21 mouse cellular contexts compared by ENCODE assay signal in the genomic region with DNA sequence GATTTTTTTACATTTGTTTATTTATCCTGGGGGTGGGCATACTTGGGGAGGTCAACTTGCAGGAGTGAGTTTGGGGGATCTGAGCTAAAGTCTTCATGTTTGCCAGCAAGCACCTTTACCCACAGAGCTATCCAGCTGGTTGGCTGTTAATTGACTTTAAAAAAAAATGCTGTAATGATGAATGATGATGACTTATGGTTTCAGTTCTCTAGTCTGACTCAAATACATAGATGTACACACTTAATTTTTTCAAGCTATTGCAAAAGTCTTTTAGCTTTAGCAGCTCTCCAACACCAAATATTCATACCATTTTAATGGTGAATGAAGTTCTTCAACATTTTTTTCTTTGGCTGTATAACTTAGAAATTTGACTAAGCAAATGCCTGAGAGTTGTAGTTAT. TPM values are rescaled to one million over a fixed set of nuclear protein-coding genes. Genes with fewer than 3 reads are reported as not detected.
DNase-seq lines count a peak whose midpoint lies in the region; ATAC-seq and TF ChIP-seq lines count a peak whose summit lies in the region.
"Had no signal": no experiment of that assay in that cellular context is flagged by ENCODE, and none has a peak within 500 bp of the region (broad histone marks: within the 10 kb centered on the region; RNA-seq: fewer than 3 reads in every experiment).

No protein-coding gene starts in this region.

- dilution Hi-C loops in CH12.LX (cut with MboI; ENCODE audit: extremely low pct_ligation_motif_present, extremely low pct_unique_long_range_greater_than_20kb, low sequenced_read_pairs), result no loop called here

- no peak overlapping the region for H3K4me2 ChIP-seq in CH12.LX (ENCODE audit: insufficient read depth, low read depth, poor library complexity, severe bottlenecking)
- H3K4me2 ChIP-seq in hindbrain, embryonic 12.5 days (replicated peaks), result no peak overlapping the region
- H3K4me2 ChIP-seq: forebrain, embryonic 13.5 days; heart, embryonic 15.5 days; hindbrain, embryonic 14.5 days had no signal

- TF ChIP-seq POLR2A in CH12.LX (IDR thresholded peaks at IDR 0.05; ENCODE audit: low read depth, low read length), result no peak

- peaks cover 2 to 38% of the 10 kb centered on the region in 2 experiments for H3K4me1 ChIP-seq in CH12.LX (ENCODE audit: control insufficient read depth in 1 of 2, insufficient read depth in 2 of 2)
- H3K4me1 ChIP-seq in hindbrain, embryonic 12.5 days, result no peaks in the 10 kb centered on the region
- H3K4me1 ChIP-seq: embryonic facial prominence, embryonic 10.5 days; forebrain, embryonic 13.5 days had no signal

- peak; percentile 95 for ATAC-seq in granulocyte monocyte progenitor cell, adult 5-6 weeks (replicated peaks; ENCODE audit: poor library complexity, severe bottlenecking)
- peak; percentile 79 for ATAC-seq in megakaryocyte, adult 5-6 weeks (ENCODE audit: poor library complexity, severe bottlenecking)
- ATAC-seq in hindbrain, embryonic 12.5 days (ENCODE audit: low FRiP score), result no peak
- ATAC-seq: forebrain, embryonic 13.5 days; intestine, postnatal 0 days; Patski had no signal

- H3K27me3 ChIP-seq in CH12.LX (replicated peaks), result no peaks in the 10 kb centered on the region
- H3K27me3 ChIP-seq in hindbrain, embryonic 12.5 days, result no peaks in the 10 kb centered on the region
- H3K27me3 ChIP-seq: forebrain, embryonic 13.5 days; heart, embryonic 15.5 days; Patski had no signal

- no peak for TF ChIP-seq CTCF in CH12.LX (conservative IDR thresholded peaks at IDR 0.05 in 1 of 2, IDR thresholded peaks at IDR 0.05 in 1 of 2; ENCODE audit: low read depth in 2 of 2, low read length in 2 of 2)

- TF ChIP-seq RAD21 in CH12.LX (IDR thresholded peaks at IDR 0.05; ENCODE audit: low read depth, low read length), result no peak

- H3K9me3 ChIP-seq in CH12.LX (replicated peaks; ENCODE audit: low read length), result no peaks in the 10 kb centered on the region
- no peaks in the 10 kb centered on the region for H3K9me3 ChIP-seq in hindbrain, embryonic 12.5 days (replicated peaks)
- H3K9me3 ChIP-seq: embryonic facial prominence, embryonic 10.5 days; forebrain, embryonic 13.5 days; heart, embryonic 15.5 days had no signal

- H3K36me3 ChIP-seq in CH12.LX (replicated peaks in 1 of 2; ENCODE audit: control insufficient read depth in 1 of 2, insufficient read depth in 1 of 2, low read length in 1 of 2), result peaks cover 4 to 13% of the 10 kb centered on the region in 2 experiments
- H3K36me3 ChIP-seq in hindbrain, embryonic 12.5 days, result peaks cover 6% of the 10 kb centered on the region

- H3K27ac ChIP-seq in CH12.LX (ENCODE audit: insufficient read depth, low read depth), result no peak overlapping the region
- no peak overlapping the region for H3K27ac ChIP-seq in hindbrain, embryonic 12.5 days
- H3K27ac ChIP-seq: embryonic facial prominence, embryonic 10.5 days; forebrain, embryonic 13.5 days; heart, embryonic 15.5 days; hindbrain, embryonic 14.5 days had no signal

- peaks cover 48% of the 10 kb centered on the region for H3K79me2 ChIP-seq in CH12.LX (replicated peaks; ENCODE audit: control insufficient read depth, extremely low read depth, insufficient read depth, poor library complexity, severe bottlenecking)

- in situ Hi-C loops in CH12.LX (cut with MboI; ENCODE audit: low pct_ligation_motif_present, low pct_unique_long_range_greater_than_20kb, low sequenced_read_pairs), result no loop called here

- no peak overlapping the region for H3K4me3 ChIP-seq in CH12.LX (replicated peaks in 1 of 3; ENCODE audit: low read depth in 2 of 3, low read length in 2 of 3, poor library complexity in 1 of 3)
- no peak overlapping the region for H3K4me3 ChIP-seq in hindbrain, embryonic 12.5 days
- H3K4me3 ChIP-seq: embryonic facial prominence, embryonic 10.5 days; forebrain, embryonic 13.5 days; heart, embryonic 15.5 days had no signal

- DNase-seq in CH12.LX (ENCODE audit: extremely low read depth), result peak; percentile 24
- no peak for DNase-seq in retina, postnatal 1 day
- DNase-seq in layer of hippocampus, adult 9-11 months, result no peak
- no peak for DNase-seq in urinary bladder, postnatal 25 days (ENCODE audit: low spot score)
- DNase-seq: adrenal gland, adult 2 months; adrenal gland, postnatal 25 days; B cell, adult 2 months; cerebellum, adult 18-20 months; cerebellum, adult 9-11 months; cerebellum, postnatal 36 days; gastrocnemius, postnatal 25 days; heart, postnatal 14 days had no signal

- TF ChIP-seq EP300 in CH12.LX (IDR thresholded peaks at IDR 0.05; ENCODE audit: low read length), result peak; percentile 71

- H3K9ac ChIP-seq in CH12.LX (ENCODE audit: insufficient read depth, low read depth), result no peak overlapping the region
- H3K9ac ChIP-seq in hindbrain, embryonic 12.5 days, result no peak overlapping the region
- H3K9ac ChIP-seq: forebrain, embryonic 13.5 days; heart, embryonic 15.5 days; hindbrain, embryonic 14.5 days had no signal

TF ChIP-seq in CH12.LX, 34 proteins besides CTCF, POLR2A, EP300 and RAD21:
- no peak for TF ChIP-seq GABPA (IDR thresholded peaks at IDR 0.05; ENCODE audit: insufficient replicate concordance, low read depth, low read length)
- TF ChIP-seq JUND (conservative IDR thresholded peaks at IDR 0.05; ENCODE audit: low read depth, low read length), result peak; percentile 53; the same call in 1 of the 2 replicates
- no peak for TF ChIP-seq HCFC1 (IDR thresholded peaks at IDR 0.05; ENCODE audit: low read depth, low read length)
- peak; percentile 87 for TF ChIP-seq ZNF384 (IDR thresholded peaks at IDR 0.05; ENCODE audit: low read depth, low read length)

RNA-seq across cellular contexts. Expression of a gene that starts 8.7 kb away (rescaled TPM):
- total RNA-seq in CH12.LX (2012; rRNA removed), result 77.9 and 95.6 TPM in 2 replicates
- total RNA-seq in CH12.LX (2014; rRNA removed), result 288 and 331 TPM in 2 replicates
- polyA plus RNA-seq in CH12.LX (2012; ENCODE audit: insufficient read length, low read depth), result 161 and 170 TPM in 2 replicates
- 128 and 131 TPM in 2 replicates for total RNA-seq in granulocyte monocyte progenitor cell, adult 5-6 weeks (2014; fragmentation: Nextera tagmentation)
- 283 and 309 TPM in 2 replicates for total RNA-seq in granulocyte monocyte progenitor cell, adult 5-6 weeks (2017)
- total RNA-seq in megakaryocyte, adult 5-6 weeks (2015), result 213 and 245 TPM in 2 replicates
- 337 and 347 TPM in 2 replicates for total RNA-seq in megakaryocyte, adult 5-6 weeks (2017)
- polyA plus RNA-seq in hindbrain, embryonic 12.5 days (2016; fragmentation: Nextera tagmentation; extraction: Ambion mirVana), result 278 and 296 TPM in 2 replicates
